Mouse (Mus musculus): ENCODE data around the gene Col25a1. TPM values are rescaled to one million over a fixed set of nuclear protein-coding genes. Genes with fewer than 3 reads are reported as not detected.

Col25a1 gene
- polyA plus RNA-seq, 1 experiment from 2014 or later = 5.5 TPM

DNA sequence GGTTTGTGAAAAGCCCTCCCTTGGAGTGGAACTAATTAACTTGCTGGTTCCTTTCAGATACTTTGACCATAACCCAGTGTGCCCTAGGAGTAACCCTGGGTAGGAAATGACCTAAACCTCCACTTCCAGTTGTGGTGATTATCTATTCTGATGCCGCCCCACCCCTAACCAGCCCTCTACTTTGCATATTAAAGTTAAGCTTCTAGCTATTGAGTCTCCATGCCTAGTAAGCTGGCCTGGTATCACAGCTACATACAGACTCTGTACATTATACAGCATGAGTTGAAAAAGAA, 270.2 kb downstream of the Col25a1 start:
- no peaks in the 10 kb centered on the region for H3K36me3 ChIP-seq
- 42% methylated on average over 1 of the region's 1 CpGs for WGBS
- H3K9me3 ChIP-seq = no peaks in the 10 kb centered on the region
- H3K27me3 ChIP-seq = no peaks in the 10 kb centered on the region
- no peak overlapping the region for H3K9ac ChIP-seq
- no peak overlapping the region for H3K4me2 ChIP-seq
- H3K27ac ChIP-seq (replicated peaks) = no peak overlapping the region
- ATAC-seq (ENCODE audit: low FRiP score, low read depth) = no peak
- no peak overlapping the region for H3K4me3 ChIP-seq
- H3K4me1 ChIP-seq (replicated peaks) = peaks cover 3% of the 10 kb centered on the region; the same call in 1 of the 2 replicates

DNA sequence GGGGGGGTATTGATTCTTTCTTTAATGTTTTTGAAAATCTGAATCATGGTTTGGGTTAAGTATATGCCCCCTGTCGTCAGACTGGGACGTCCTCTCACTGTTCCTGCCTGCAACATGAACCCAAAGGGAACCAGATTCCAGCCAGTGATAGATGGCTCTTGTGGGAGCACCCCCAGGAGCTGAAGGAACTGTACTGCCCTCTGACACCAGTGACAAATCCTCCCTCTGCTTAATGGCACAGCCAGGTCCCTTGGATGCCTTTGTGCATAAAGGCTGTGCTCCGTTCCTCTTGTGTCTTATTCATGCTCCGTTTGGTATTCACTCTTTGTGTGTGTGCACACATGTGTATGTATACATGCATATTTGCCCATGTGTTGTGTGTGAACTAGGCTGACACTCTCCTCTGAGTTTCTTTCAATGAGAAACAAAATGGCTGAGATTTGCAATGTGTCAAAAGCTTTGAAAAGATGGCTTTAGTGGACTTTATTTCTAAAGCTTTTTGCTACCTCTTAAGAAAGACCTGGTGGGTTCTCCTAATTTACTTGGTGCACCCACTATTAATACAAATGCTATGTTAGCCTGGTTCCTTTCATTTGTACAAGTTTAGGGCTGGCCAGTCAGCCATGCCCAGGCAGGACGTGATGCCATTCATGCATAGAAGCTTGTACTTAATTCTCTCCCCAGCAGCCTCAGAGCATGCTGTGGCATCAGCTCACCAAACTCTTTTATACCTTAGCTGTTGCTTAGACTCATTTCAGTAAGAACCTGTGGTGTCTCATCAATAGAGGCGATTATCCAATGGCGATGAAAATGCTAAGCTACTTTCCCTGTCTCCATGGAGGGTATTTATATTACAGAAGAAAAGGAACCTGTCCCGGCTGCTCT, 273.5 kb downstream of the Col25a1 start:
- H3K36me3 ChIP-seq = no peaks in the 10 kb centered on the region
- ATAC-seq (ENCODE audit: low FRiP score, low read depth) = 0 out of 2 replicates have a peak, but pooled peaks have one; percentile 45
- H3K4me1 ChIP-seq (replicated peaks) = peaks cover 3% of the 10 kb centered on the region; the same call in 1 of the 2 replicates
- no peak overlapping the region for H3K9ac ChIP-seq
- H3K27ac ChIP-seq (replicated peaks) = no peak overlapping the region
- 39% methylated on average over 8 of the region's 8 CpGs for WGBS
- no peaks in the 10 kb centered on the region for H3K27me3 ChIP-seq
- H3K4me2 ChIP-seq = no peak overlapping the region
- no peaks in the 10 kb centered on the region for H3K9me3 ChIP-seq
- H3K4me3 ChIP-seq = no peak overlapping the region

DNA sequence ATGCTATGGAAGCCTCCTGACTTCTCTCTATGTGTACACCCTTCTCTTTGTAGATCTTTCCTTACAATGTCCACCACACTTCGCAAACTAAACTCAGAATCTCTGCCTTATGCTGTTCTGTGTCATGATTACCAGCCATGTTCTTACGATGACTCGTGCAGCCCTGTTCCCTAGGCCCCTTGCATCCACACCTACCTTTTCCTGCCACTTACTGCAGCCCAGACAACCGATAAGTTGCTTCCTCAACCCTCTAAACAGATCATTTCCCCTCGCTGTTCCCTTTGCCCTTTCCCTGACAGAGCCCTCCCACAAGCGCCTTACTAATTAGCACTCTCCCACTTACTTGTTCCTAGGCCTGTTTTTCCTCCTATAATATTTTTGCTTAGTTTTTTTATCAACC, 275.9 kb downstream of the Col25a1 start:
- H3K27me3 ChIP-seq = no peaks in the 10 kb centered on the region
- H3K4me1 ChIP-seq (replicated peaks) = no peaks in the 10 kb centered on the region; the same call in 1 of the 2 replicates
- H3K4me3 ChIP-seq = no peak overlapping the region
- ATAC-seq (ENCODE audit: low FRiP score, low read depth) = no peak
- no peak overlapping the region for H3K9ac ChIP-seq
- H3K27ac ChIP-seq (replicated peaks) = no peak overlapping the region
- H3K9me3 ChIP-seq = no peaks in the 10 kb centered on the region
- no peak overlapping the region for H3K4me2 ChIP-seq
- WGBS = 78% methylated on average over 6 of the region's 6 CpGs
- no peaks in the 10 kb centered on the region for H3K36me3 ChIP-seq

DNA sequence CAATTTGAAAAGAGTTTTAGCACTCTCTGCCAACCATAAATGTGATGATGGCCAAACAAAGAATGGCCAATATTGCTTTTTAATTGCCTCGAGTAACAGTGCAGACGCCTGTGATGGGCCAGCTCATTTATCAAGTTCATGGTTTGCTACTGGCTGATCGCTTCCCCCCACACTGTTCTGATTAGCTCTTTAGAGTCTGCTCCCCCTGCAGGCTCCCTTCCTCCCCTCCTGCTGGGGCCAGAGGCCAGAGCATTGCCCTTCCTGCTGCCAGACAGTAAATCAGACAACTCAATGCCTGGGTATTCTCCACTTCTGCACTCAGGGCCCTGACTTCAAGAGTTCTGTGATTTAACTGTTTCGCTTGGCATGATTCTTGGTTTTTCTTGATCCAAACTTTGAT, 281.9 kb downstream of the Col25a1 start:
- no peak overlapping the region for H3K27ac ChIP-seq (replicated peaks)
- ATAC-seq (ENCODE audit: low FRiP score, low read depth) = peak; percentile 68; the same call in 1 of the 2 replicates

DNA sequence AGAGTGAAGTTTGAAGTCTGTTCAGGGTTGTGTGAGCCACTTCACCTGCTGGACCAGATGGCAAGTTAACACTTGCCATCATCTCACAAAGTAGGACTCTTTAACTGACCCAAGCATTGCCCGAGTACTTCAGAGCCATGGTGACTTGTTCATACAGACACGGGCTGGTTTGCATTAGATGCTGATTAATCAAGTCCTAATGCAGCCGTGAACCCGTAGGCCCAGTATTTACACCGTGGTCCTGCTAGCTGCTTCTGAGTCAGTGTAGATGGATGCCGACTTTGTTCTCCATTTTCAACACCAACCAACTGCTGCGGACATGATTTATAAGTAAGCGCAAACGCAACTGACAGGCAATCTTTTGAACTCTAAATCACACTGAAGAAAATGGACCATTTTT, 287.6 kb downstream of the Col25a1 start:
- no peak overlapping the region for H3K4me3 ChIP-seq
- H3K27ac ChIP-seq (replicated peaks) = no peak overlapping the region
- no peak overlapping the region for H3K4me2 ChIP-seq

More for the DNA sequence above, 281.9 kb downstream of the Col25a1 start:
- no peak overlapping the region for H3K9ac ChIP-seq
- WGBS = 36% methylated on average over 4 of the region's 4 CpGs
- no peak overlapping the region for H3K4me3 ChIP-seq
- no peaks in the 10 kb centered on the region for H3K4me1 ChIP-seq (replicated peaks)
- H3K4me2 ChIP-seq = no peak overlapping the region
- no peaks in the 10 kb centered on the region for H3K27me3 ChIP-seq
- H3K36me3 ChIP-seq = no peaks in the 10 kb centered on the region
- no peaks in the 10 kb centered on the region for H3K9me3 ChIP-seq

DNA sequence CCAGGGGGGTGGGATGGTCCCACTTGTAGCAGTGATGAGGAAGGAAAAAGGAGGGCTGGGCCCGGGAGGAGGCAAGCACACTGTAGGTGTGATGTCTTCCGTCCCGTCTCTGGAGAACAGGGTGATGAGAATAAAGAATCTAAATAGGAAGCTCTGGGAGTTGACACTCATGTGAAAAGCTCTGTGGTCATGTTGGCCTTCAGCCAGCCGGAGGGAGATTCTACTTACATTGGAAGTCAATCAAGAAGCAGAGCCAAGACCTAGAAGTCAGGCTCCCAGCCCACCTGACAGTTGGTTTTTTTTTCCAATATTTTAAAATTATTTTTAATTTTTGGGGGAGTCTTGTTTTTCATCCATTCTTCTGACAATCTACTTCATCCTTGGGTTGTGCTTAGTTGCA, 297.5 kb downstream of the Col25a1 start:
- H3K27ac ChIP-seq (replicated peaks) = no peak overlapping the region
- 77% methylated on average over 4 of the region's 4 CpGs for WGBS
- no peak for ATAC-seq (ENCODE audit: low FRiP score, low read depth)

More for the DNA sequence above, 287.6 kb downstream of the Col25a1 start:
- 87% methylated on average over 9 of the region's 9 CpGs for WGBS
- no peak for ATAC-seq (ENCODE audit: low FRiP score, low read depth)
- Histone ChIP-seq H3K36me3 (no peaks in the 10 kb centered on the region), H3K4me1 (replicated peaks) (no peaks in the 10 kb centered on the region), H3K9ac (no peak overlapping the region), H3K9me3 (no peaks in the 10 kb centered on the region), H3K27me3 (no peaks in the 10 kb centered on the region)

DNA sequence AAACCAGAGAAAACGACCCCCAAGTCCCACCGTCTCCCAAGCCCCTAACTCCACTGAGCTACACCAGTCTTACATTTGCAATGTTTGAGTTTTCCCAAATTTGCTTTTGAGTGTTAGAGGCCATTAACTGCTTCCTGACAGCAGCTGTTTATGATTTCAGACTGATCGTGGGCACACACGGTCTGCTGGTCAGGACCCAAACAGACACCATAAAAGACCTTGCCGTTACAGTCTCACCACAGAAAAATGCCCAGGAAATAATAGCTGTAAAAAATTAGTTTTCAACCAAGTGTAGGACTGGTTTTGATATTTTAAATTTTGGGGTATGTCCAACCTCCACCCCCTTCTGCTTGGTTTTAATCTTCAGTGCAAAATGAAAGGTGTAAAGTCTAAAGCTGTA, 298.8 kb downstream of the Col25a1 start:
- no peak for ATAC-seq (ENCODE audit: low FRiP score, low read depth)
- Histone ChIP-seq H3K4me1 (replicated peaks) (no peaks in the 10 kb centered on the region), H3K36me3 (no peaks in the 10 kb centered on the region), H3K9me3 (no peaks in the 10 kb centered on the region), H3K27ac (replicated peaks) (no peak overlapping the region), H3K4me3 (no peak overlapping the region), H3K27me3 (no peaks in the 10 kb centered on the region), H3K9ac (no peak overlapping the region), H3K4me2 (no peak overlapping the region)
- WGBS = 83% methylated on average over 5 of the region's 5 CpGs

More for the DNA sequence above, 297.5 kb downstream of the Col25a1 start:
- H3K9me3 ChIP-seq = no peaks in the 10 kb centered on the region
- no peaks in the 10 kb centered on the region for H3K36me3 ChIP-seq
- no peak overlapping the region for H3K4me3 ChIP-seq
- no peak overlapping the region for H3K9ac ChIP-seq
- H3K4me1 ChIP-seq (replicated peaks) = no peaks in the 10 kb centered on the region
- no peaks in the 10 kb centered on the region for H3K27me3 ChIP-seq
- no peak overlapping the region for H3K4me2 ChIP-seq

DNA sequence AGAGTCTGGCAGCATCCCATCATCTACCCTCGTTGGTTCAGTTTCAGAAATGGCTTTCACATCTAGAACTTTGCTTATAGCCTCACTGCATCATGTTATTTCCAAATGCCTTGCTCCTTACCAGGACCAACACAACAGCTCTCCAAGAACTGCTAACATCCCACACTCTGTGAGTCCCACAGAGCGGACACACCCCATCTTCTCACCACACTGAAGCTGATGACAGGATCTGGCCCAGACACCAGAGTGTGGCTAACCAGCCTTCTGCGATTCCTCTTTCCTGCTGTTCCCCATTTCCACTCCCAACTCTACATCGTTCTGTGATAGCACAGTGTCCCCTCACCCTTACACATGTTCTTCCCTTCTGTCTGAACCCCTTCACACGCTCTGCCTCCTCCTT, 301.5 kb downstream of the Col25a1 start:
- no peaks in the 10 kb centered on the region for H3K27me3 ChIP-seq
- 88% methylated on average over 5 of the region's 5 CpGs for WGBS
- H3K9ac ChIP-seq = no peak overlapping the region
- no peak for ATAC-seq (ENCODE audit: low FRiP score, low read depth)
- no peaks in the 10 kb centered on the region for H3K36me3 ChIP-seq
- H3K27ac ChIP-seq (replicated peaks) = no peak overlapping the region
- H3K4me1 ChIP-seq (replicated peaks) = no peaks in the 10 kb centered on the region
- no peaks in the 10 kb centered on the region for H3K9me3 ChIP-seq
- no peak overlapping the region for H3K4me2 ChIP-seq
- H3K4me3 ChIP-seq = no peak overlapping the region

DNA sequence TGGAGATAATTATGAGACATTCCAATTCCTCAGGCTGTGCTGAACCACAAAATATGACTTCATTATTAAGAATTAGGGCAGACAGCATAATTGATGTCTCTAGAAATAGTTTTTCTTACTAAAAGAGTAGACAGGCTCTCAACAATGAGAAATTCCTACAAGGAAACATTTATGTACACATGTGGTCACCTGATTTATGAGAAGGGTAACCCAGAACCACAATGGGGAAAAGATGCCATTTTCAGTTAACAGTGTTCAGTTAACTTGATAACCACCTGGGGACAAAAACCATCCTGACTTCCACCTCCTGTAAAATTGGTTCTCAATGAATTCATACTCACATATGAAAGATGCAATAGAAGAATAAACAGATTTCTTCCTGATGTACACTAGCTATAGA, 305.7 kb downstream of the Col25a1 start:
- H3K36me3 ChIP-seq = no peaks in the 10 kb centered on the region
- no peak overlapping the region for H3K4me2 ChIP-seq
- ATAC-seq (ENCODE audit: low FRiP score, low read depth) = no peak
- H3K27ac ChIP-seq (replicated peaks) = no peak overlapping the region
- no peak overlapping the region for H3K4me3 ChIP-seq
- H3K9ac ChIP-seq = no peak overlapping the region
- H3K9me3 ChIP-seq = no peaks in the 10 kb centered on the region
- H3K27me3 ChIP-seq = no peaks in the 10 kb centered on the region
- H3K4me1 ChIP-seq (replicated peaks) = no peaks in the 10 kb centered on the region

DNA sequence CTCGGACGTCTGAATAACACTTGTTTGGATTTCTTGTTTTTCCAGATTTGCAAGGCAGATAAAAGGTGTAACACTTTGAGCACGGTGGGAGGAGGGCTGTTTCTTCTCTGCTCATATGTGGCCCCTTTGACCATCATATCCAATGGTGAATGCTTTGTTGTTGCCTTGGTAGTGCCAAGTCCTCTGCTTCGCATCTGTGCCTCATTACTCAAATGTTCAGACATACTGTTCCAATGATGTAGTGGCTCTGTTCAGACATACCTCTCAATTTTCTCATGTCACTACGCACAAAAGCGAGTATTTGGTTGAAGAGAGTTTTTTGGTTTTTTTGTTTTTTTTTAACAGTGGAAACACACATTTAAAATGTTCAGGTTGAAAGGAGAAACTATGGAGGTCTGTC, 308.5 kb downstream of the Col25a1 start:
- Histone ChIP-seq H3K4me1 (replicated peaks) (no peaks in the 10 kb centered on the region), H3K9ac (no peak overlapping the region), H3K27me3 (no peaks in the 10 kb centered on the region), H3K9me3 (no peaks in the 10 kb centered on the region), H3K36me3 (no peaks in the 10 kb centered on the region), H3K4me3 (no peak overlapping the region), H3K4me2 (no peak overlapping the region), H3K27ac (replicated peaks) (no peak overlapping the region)
- ATAC-seq (ENCODE audit: low FRiP score, low read depth) = no peak
- 86% methylated on average over 6 of the region's 6 CpGs for WGBS

DNA sequence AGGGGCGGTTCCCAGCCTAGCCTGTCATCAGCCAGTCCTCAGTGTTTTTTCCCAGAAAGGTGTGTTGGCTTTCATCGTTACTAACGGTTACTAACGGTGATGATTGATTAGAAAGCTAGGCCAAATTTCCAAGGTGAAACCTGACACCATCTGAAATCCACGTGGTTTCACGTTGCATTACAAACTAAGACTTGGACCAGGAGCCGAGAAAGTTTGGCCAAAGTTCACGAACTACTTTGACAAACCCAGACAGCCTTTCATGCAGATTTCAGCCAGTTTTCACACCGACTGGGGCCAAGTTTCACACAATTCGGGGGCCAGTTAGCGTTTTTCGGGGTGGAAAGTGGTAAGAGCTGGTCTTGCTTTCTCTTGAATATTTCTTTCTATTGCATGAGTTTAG, 309.4 kb downstream of the Col25a1 start:
- Histone ChIP-seq H3K9me3 (no peaks in the 10 kb centered on the region), H3K4me2 (no peak overlapping the region), H3K4me3 (no peak overlapping the region), H3K36me3 (no peaks in the 10 kb centered on the region), H3K9ac (no peak overlapping the region), H3K27me3 (no peaks in the 10 kb centered on the region), H3K27ac (replicated peaks) (no peak overlapping the region), H3K4me1 (replicated peaks) (no peaks in the 10 kb centered on the region)
- 77% methylated on average over 12 of the region's 12 CpGs for WGBS
- ATAC-seq (ENCODE audit: low FRiP score, low read depth) = no peak

DNA sequence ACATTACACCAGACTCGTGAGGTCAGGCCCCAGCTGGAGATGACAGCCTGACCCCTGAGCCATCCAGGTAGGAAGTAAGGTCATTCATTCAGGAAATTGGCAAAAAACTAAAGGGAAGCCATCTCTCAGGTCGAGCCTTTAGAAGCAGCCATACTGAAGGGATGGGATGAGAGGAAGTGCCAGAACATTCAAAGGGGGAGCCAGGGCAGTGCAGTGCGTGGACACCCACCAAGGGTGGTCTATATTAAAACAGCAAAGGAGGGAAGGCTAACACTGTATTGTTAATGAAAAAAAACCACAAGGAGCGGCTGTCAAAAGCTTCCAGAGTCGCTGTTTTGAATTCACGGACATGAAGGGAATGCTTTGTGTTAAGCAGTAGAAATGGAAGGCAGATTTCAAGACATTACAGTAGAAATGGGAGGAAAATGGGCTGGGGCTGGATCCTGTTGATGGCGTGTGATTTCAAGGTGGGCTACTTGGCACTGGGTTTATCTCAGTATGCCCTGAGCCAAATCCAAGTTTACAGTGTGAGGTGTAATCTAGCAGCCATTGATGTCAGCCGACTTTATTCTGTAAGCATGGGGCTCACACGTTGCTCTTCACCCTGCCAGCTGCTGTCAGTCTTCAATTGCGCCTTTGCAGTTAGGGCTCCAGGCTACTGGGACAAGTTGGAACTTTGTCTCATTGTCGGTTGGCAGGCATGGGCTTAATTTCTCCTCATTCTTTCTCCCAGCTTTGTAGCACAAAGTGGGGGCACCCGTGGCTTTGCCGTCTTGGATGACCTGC, 312.7 kb downstream of the Col25a1 start:
- Histone ChIP-seq H3K4me2 (no peak overlapping the region), H3K36me3 (no peaks in the 10 kb centered on the region), H3K4me1 (replicated peaks) (no peaks in the 10 kb centered on the region), H3K9ac (no peak overlapping the region), H3K27me3 (no peaks in the 10 kb centered on the region), H3K4me3 (no peak overlapping the region), H3K27ac (replicated peaks) (no peak overlapping the region), H3K9me3 (no peaks in the 10 kb centered on the region)
- no peak for ATAC-seq (ENCODE audit: low FRiP score, low read depth)
- 62% methylated on average over 13 of the region's 13 CpGs for WGBS
